Mouse (Mus musculus) forebrain, postnatal 0 days (tissue): ENCODE measurements at regions not wholly inside any gene's neighbourhood (a gene's known extent, or its start where the extent isn't known, plus 50 kb on each side); places are given as distances from the start of the nearest gene placed in this dataset.
A peak's percentile ranks its signal among the peaks of the same experiment; 100 is the strongest.

Source experiments
- ATAC-seq: fragments of 200-750 bp; cut with Nextera tagmentation; 2 replicates; pipeline ENCODE4 v1.8.0; 2017; ENCODE audit warnings: mild to moderate bottlenecking, moderate library complexity
- DNase-seq: peaks from one replicate; pipeline ENCODE4 v3.0.0-alpha.2; 2015
- H3K27ac ChIP-seq: fragments of 300-500 bp; sonication (generic); 2 replicates; pipeline ENCODE4 v1.5.1; 2014; ENCODE audit warnings: low read depth, mild to moderate bottlenecking, antibody characterized with exemption, low read length, moderate library complexity, mixed read lengths
- H3K27me3 ChIP-seq: fragments of 300-500 bp; sonication (generic); 2 replicates; pipeline ENCODE4 v1.6.1; 2014; ENCODE audit warnings: mild to moderate bottlenecking, low read length, mixed read lengths; ENCODE audit not compliant: insufficient read depth
- H3K36me3 ChIP-seq: fragments of 300-500 bp; sonication (generic); 2 replicates; pipeline ENCODE4 v1.6.1; 2014; ENCODE audit warnings: mild to moderate bottlenecking, moderate library complexity; ENCODE audit not compliant: insufficient read depth
- H3K4me1 ChIP-seq: fragments of 300-500 bp; sonication (generic); 2 replicates; pipeline ENCODE4 v1.6.1; 2014; ENCODE audit warnings: antibody characterized with exemption; ENCODE audit not compliant: insufficient read depth
- H3K4me2 ChIP-seq: fragments of 300-500 bp; sonication (generic); 2 replicates; pipeline ENCODE4 v1.6.1; 2014; ENCODE audit warnings: low read depth, mild to moderate bottlenecking, moderate library complexity
- H3K4me3 ChIP-seq: fragments of 300-500 bp; sonication (generic); 2 replicates; pipeline ENCODE4 v1.5.1; 2014; ENCODE audit warnings: low read depth, low read length, mixed read lengths
- H3K9ac ChIP-seq: fragments of 300-500 bp; sonication (generic); 2 replicates; pipeline ENCODE4 v1.6.1; 2014; ENCODE audit warnings: mild to moderate bottlenecking
- H3K9me3 ChIP-seq: fragments of 300-500 bp; sonication (generic); 2 replicates; pipeline ENCODE4 v1.6.1; 2016; ENCODE audit warnings: low read length
- CTCF ChIP-seq: sonication (generic); IDR thresholded peaks from 2 replicates; pipeline ENCODE4 v1.5.1; 2016; ENCODE audit warnings: antibody characterized with exemption, control low read depth, low read depth
- WGBS: fragments of 180-500 bp; shearing (Covaris S2); extraction: QIAGEN DNeasy Blood & Tissue Kit; methylation state at CpG from one replicate; pipeline ENCODE4 v1.1.7; 2014; 5-methylcytosine and 5-hydroxymethylcytosine counted together

DNA sequence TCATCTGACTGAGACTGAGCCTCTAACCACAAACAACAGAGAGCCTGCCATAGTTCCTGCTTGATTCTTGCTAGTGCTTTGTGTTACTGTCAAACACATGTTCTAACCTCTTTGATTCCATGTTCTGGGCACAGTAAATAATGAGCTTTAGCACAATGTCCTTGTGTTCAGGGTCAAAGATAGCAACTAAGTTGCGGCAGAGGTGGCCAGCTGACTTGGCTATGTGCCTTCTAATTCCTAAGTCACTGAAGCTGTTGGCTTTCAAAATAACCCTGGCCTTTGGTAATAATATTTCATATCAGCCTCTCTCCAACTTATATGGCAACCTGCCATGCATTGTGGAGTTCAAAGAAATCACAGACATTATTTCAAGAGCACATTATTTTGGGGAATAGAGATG lies 133.3 kb upstream of the 4933402D24Rik start:
- no peak for ATAC-seq
- no peak for TF ChIP-seq CTCF

DNA sequence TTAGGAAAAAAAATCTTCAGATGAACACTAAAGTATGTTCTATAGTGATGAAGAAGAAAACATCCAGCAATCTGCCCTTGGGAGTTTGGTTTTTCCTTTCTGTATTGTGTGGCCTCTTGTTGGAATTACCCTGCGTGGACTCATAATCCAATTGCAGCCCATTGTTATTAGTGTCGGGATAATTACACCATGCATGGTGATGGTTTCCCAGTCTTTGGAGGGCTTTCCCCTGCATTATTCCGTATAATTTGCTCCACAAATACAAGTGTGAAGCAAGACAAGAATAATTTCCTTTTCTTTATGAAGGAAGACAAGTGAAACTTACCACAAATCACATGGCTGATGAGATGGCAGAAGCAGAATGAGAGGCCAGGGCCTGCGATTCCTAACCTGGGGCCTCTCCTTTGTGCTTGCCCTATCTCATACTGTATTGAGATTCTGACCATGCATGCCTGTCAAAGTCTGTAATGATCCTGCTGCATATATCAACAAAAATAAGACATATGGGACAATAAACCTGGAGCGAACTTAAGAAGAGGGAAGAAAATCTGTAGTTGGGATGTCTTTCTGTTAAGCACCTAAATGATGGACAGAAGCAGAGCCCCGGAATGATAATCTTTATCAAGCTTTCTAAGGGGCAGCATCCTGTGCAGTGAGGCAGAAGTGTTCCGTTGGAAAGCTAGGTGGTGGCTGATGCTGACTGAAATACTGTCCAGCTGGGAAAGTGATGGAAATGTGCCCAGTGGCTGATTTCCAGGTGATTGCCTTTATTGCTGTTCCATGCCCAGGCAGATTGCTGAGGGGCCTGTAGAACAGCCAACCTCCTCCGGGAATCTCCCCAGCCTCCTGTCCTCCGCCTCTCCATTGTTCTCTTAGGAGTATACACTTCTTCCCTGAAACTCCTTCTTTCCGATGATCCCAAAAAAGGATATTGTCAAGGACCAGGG lies 130.8 kb upstream of the 4933402D24Rik start:
- H3K36me3 ChIP-seq = no peaks in the 10 kb centered on the region
- no peak for TF ChIP-seq CTCF
- 0 out of 2 replicates have a peak overlapping the region, but pooled peaks have one; percentile 50 for H3K27ac ChIP-seq
- H3K9ac ChIP-seq = no peak overlapping the region
- 0 out of 2 replicates have a peak, but pooled peaks cover 6% of the 10 kb centered on the region for H3K4me1 ChIP-seq
- DNase-seq = peak; percentile 44
- H3K4me3 ChIP-seq = no peak overlapping the region
- ATAC-seq = peak; percentile 38; the same call in 1 of the 2 replicates
- H3K9me3 ChIP-seq = no peaks in the 10 kb centered on the region
- H3K27me3 ChIP-seq = no peaks in the 10 kb centered on the region
- WGBS = 35% methylated on average over 10 of the region's 10 CpGs
- H3K4me2 ChIP-seq = no peak overlapping the region

More for the DNA sequence above, 133.3 kb upstream of the 4933402D24Rik start:
- Histone ChIP-seq H3K27ac (no peak overlapping the region), H3K4me3 (no peak overlapping the region), H3K4me2 (no peak overlapping the region), H3K9me3 (no peaks in the 10 kb centered on the region), H3K4me1 (0 out of 2 replicates have a peak, but pooled peaks cover 6% of the 10 kb centered on the region), H3K27me3 (no peaks in the 10 kb centered on the region), H3K9ac (no peak overlapping the region), H3K36me3 (no peaks in the 10 kb centered on the region)
- DNase-seq = no peak
- WGBS = 41% methylated on average over 1 of the region's 1 CpGs

DNA sequence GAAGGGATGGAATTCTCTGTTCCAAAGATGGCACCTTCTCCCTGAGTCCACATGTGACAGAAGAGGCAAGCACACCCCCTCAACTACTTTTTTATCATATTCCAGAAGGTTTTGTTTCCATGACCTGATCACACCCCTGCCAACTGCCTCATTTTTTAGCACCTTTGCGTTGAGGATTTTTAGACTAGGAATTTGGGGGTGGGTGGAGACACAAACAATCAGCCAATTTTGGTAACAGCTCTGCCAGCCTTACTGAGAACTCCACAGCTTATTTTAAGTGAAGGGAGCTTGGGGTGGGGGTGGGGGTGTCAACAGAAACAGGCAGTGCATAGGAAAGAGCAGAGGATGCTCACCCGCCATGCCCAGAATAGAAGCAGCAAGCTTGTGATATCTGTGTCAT lies 129.7 kb upstream of the 4933402D24Rik start:
- Histone ChIP-seq H3K9me3 (no peaks in the 10 kb centered on the region), H3K4me1 (0 out of 2 replicates have a peak, but pooled peaks cover 6% of the 10 kb centered on the region), H3K27ac (no peak overlapping the region), H3K27me3 (no peaks in the 10 kb centered on the region), H3K4me3 (no peak overlapping the region), H3K9ac (no peak overlapping the region), H3K36me3 (no peaks in the 10 kb centered on the region), H3K4me2 (no peak overlapping the region)
- DNase-seq (no peak), ATAC-seq (no peak)
- 52% methylated on average over 2 of the region's 2 CpGs for WGBS
- TF ChIP-seq CTCF = no peak

DNA sequence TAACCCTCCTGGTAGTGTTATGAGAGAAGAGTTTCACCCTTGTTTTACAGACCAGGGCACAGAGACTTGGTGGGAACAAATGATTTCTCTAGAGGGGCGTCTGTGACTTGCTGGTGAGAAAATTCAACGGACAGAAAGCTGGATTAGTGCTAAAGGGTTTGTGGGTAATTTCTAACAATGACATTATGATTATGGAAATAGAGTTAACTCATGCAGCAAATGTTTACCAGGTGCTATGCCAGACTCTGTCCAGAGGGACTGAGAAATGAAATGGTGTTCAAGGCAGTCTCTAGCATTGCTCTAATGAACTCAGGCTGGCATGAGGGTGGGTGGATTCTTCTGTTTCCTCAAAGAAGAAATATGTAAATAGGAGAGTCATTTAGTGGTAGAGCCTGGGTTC lies 128.5 kb upstream of the 4933402D24Rik start:
- DNase-seq = no peak
- no peak overlapping the region for H3K4me2 ChIP-seq
- H3K4me1 ChIP-seq = 0 out of 2 replicates have a peak, but pooled peaks cover 6% of the 10 kb centered on the region
- WGBS = 45% methylated on average over 2 of the region's 2 CpGs
- no peak overlapping the region for H3K4me3 ChIP-seq
- H3K27me3 ChIP-seq = no peaks in the 10 kb centered on the region
- no peaks in the 10 kb centered on the region for H3K36me3 ChIP-seq
- no peaks in the 10 kb centered on the region for H3K9me3 ChIP-seq
- TF ChIP-seq CTCF = no peak
- no peak for ATAC-seq
- H3K27ac ChIP-seq = no peak overlapping the region
- no peak overlapping the region for H3K9ac ChIP-seq

DNA sequence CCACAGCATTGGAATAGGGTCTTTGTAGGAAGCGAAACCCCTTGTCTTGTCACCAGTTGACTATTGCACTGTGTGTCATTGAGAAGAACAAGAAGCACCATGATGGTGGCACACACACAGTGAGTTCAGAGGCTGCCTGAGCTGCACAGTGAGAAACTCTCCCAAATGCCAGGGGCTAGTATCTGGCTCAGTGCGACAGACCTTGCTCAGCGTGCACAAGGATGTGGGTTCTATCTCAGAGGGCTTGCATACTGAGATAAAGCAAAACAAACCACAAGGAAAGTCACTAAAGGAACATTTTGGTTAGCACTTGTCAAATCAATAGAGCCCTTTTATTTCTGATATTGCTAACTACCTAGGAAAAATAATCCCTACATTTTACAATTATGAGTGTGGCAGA lies 110.5 kb upstream of the 4933402D24Rik start:
- Histone ChIP-seq H3K27ac (no peak overlapping the region), H3K27me3 (no peaks in the 10 kb centered on the region), H3K4me3 (no peak overlapping the region), H3K4me2 (no peak overlapping the region), H3K4me1 (no peaks in the 10 kb centered on the region), H3K9me3 (no peaks in the 10 kb centered on the region), H3K9ac (no peak overlapping the region), H3K36me3 (no peaks in the 10 kb centered on the region)
- DNase-seq = no peak
- no peak for ATAC-seq
- WGBS = 89% methylated on average over 3 of the region's 3 CpGs
- TF ChIP-seq CTCF = no peak

DNA sequence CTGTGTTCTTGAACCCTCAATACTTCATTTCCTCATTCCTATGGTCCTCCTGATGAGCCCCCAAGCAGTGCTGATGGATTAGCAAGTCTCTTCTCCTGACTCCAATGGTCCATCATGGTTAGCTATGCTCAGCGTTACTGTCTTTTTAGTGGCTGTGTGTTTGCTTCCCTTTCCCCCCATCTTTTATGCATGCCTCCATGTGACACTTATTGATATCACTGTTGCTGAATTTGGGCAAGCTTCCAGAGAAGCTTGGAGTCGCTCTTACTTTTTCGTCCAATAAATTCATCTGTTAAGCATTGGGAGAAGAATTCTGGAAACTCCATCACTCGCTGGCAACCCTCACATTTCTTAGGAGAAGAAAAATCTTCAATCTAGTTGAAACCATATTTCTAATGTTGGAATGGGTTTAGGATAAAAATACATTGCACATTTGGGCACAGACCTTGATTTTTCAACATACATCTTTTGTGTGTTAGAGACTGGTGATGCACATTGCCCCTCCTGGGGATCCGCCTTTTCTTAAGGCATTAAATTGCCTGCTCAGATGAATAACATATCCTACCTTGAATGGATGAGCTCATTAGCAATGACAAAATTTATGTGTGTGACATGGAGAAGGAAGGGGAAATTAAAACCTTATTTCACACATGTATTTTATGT lies 107.7 kb upstream of the 4933402D24Rik start:
- 60% methylated on average over 5 of the region's 5 CpGs for WGBS
- Histone ChIP-seq H3K27ac (peak overlapping the region; percentile 68), H3K4me1 (no peaks in the 10 kb centered on the region), H3K27me3 (no peaks in the 10 kb centered on the region), H3K9ac (no peak overlapping the region), H3K4me2 (no peak overlapping the region), H3K4me3 (no peak overlapping the region), H3K9me3 (no peaks in the 10 kb centered on the region), H3K36me3 (no peaks in the 10 kb centered on the region)
- DNase-seq (peak; percentile 85), ATAC-seq (peak; percentile 83)
- no peak for TF ChIP-seq CTCF
